Mouse (Mus musculus): ENCODE results near the gene Pdgfb. TPM values are rescaled to one million over a fixed set of nuclear protein-coding genes. Genes with fewer than 3 reads are reported as not detected.

Pdgfb gene
- polyA plus RNA-seq, 1 experiment from 2014 or later = 1.6 TPM

- no peaks in the 10 kb centered on the region for H3K27me3 ChIP-seq (ENCODE audit: control insufficient read depth, insufficient read depth, low read length)
- ATAC-seq (ENCODE audit: insufficient number of reproducible peaks, low FRiP score, low TSS enrichment, low read depth) (no peak), DNase-seq (ENCODE audit: low spot score) (no peak)
- no peaks in the 10 kb centered on the region for H3K36me3 ChIP-seq (ENCODE audit: control insufficient read depth, insufficient read depth, low read length)
- H3K4me2 ChIP-seq (ENCODE audit: low read depth, severe bottlenecking) = no peak overlapping the region
- H3K4me3 ChIP-seq (ENCODE audit: low read depth, low read length) = no peak overlapping the region
- 84% methylated on average over 4 of the region's 4 CpGs for WGBS
- no peak overlapping the region for H3K9ac ChIP-seq (ENCODE audit: low read length)
- H3K27ac ChIP-seq (replicated peaks; ENCODE audit: low read depth, low read length) = no peak overlapping the region
- H3K9me3 ChIP-seq (ENCODE audit: control insufficient read depth, low read length) = no peaks in the 10 kb centered on the region
- H3K4me1 ChIP-seq (ENCODE audit: control insufficient read depth, insufficient read depth, low read length) = no peaks in the 10 kb centered on the region
Measured at GRCm38 (mm10) chr15:80042152-80042551, 27.4 kb upstream of the Pdgfb start.

DNA sequence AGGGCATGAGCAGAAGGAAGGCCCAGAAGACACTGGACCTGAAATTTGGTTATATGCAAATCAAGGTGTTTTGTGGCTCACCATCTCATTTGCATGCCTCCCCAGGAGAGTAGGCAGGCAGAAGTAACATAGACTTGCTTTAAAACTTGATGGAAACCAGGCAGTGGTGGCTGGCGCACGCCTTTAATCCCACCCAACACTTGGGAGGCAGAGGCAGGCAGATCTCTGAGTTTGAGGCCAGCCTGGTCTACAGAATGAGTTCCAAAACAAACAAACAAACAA lies 23.3 kb upstream of the Pdgfb start:
- H3K9ac ChIP-seq (ENCODE audit: low read length) = no peak overlapping the region
- WGBS = 98% methylated on average over 2 of the region's 2 CpGs
- no peaks in the 10 kb centered on the region for H3K9me3 ChIP-seq (ENCODE audit: control insufficient read depth, low read length)
- H3K4me3 ChIP-seq (ENCODE audit: low read depth, low read length) = no peak overlapping the region
- H3K4me2 ChIP-seq (ENCODE audit: low read depth, severe bottlenecking) = no peak overlapping the region
- DNase-seq (ENCODE audit: low spot score) (no peak), ATAC-seq (ENCODE audit: insufficient number of reproducible peaks, low FRiP score, low TSS enrichment, low read depth) (no peak)
- H3K4me1 ChIP-seq (ENCODE audit: control insufficient read depth, insufficient read depth, low read length) = no peaks in the 10 kb centered on the region
- H3K27ac ChIP-seq (replicated peaks; ENCODE audit: low read depth, low read length) = no peak overlapping the region
- H3K27me3 ChIP-seq (ENCODE audit: control insufficient read depth, insufficient read depth, low read length) = no peaks in the 10 kb centered on the region
- no peaks in the 10 kb centered on the region for H3K36me3 ChIP-seq (ENCODE audit: control insufficient read depth, insufficient read depth, low read length)

DNA sequence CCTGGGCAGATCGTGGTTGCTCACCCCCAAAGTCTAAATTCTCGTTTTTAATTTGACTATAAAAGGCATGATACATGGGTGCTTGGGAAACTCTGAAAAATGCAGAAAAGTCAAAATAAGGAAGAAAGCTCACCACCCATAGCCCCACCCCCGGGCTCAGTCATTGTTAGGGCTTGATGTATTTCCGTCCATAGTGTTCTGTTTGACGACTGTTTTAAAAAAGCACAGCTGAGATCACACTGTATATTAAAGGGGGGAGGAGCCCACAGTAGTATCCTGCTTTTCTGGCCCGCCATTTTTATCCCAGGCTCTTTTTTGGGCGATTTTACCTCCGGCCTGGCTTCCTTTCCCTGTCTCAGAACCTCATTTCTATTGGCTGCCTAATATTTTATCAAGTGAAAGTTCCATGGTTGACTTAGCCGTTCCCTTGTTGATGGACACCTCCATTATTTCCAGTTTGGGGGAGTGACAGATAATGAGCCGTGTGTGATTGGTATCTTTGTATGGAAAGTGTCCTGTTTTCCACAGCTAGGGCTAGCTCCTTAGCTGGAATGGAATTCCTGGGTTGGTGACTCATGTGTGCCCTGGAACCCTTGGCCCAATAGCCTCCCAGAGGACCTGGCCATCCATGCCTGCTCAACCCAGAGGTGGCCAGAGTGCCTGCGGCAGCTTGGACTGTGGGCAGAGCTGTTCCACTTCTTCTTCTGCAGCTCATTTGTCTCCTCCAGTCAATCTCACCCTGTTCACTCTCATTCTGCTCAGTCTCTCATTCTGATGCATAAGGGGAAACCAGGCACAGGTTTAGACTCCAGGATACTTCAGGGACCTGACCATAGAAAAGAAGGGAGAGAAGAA lies 22.7 kb upstream of the Pdgfb start:
- WGBS = 85% methylated on average over 11 of the region's 11 CpGs
- no peak for ATAC-seq (ENCODE audit: insufficient number of reproducible peaks, low FRiP score, low TSS enrichment, low read depth)

GRCm38 (mm10) chr15:80035341-80035885 lies 20.6 kb upstream of the Pdgfb start:
- no peak for ATAC-seq (ENCODE audit: insufficient number of reproducible peaks, low FRiP score, low TSS enrichment, low read depth)
- no peak for DNase-seq (ENCODE audit: low spot score)
- no peak overlapping the region for H3K4me2 ChIP-seq (ENCODE audit: low read depth, severe bottlenecking)

More for the DNA sequence above, 22.7 kb upstream of the Pdgfb start:
- Histone ChIP-seq H3K9me3 (ENCODE audit: control insufficient read depth, low read length) (no peaks in the 10 kb centered on the region), H3K4me1 (ENCODE audit: control insufficient read depth, insufficient read depth, low read length) (no peaks in the 10 kb centered on the region), H3K36me3 (ENCODE audit: control insufficient read depth, insufficient read depth, low read length) (no peaks in the 10 kb centered on the region), H3K27ac (replicated peaks; ENCODE audit: low read depth, low read length) (no peak overlapping the region), H3K4me2 (ENCODE audit: low read depth, severe bottlenecking) (no peak overlapping the region), H3K9ac (ENCODE audit: low read length) (no peak overlapping the region), H3K4me3 (ENCODE audit: low read depth, low read length) (no peak overlapping the region), H3K27me3 (ENCODE audit: control insufficient read depth, insufficient read depth, low read length) (no peaks in the 10 kb centered on the region)
- DNase-seq (ENCODE audit: low spot score) = no peak

DNA sequence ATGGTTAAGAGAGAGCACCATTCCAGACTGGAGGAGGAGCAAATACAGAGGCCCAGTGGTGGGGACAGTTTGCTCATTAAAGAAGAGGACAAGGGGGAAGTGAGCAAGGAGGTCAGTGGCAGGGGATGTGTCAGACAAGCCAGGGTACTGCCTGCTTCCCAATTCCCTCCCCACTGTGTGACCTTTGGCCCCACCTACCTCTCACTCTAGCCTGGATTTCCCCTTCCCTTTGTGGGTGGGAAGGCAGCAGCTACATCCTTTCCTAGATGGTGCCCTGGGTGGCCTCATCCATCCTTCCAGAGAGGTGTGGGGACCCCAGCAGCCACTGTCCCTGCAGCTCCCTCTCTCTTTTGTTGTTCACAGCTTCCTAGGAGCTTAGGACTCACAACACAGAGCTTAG lies 20.1 kb upstream of the Pdgfb start:
- no peaks in the 10 kb centered on the region for H3K9me3 ChIP-seq (ENCODE audit: control insufficient read depth, low read length)
- H3K4me3 ChIP-seq (ENCODE audit: low read depth, low read length) = no peak overlapping the region
- H3K4me1 ChIP-seq (ENCODE audit: control insufficient read depth, insufficient read depth, low read length) = no peaks in the 10 kb centered on the region
- H3K27ac ChIP-seq (replicated peaks; ENCODE audit: low read depth, low read length) = no peak overlapping the region
- no peaks in the 10 kb centered on the region for H3K27me3 ChIP-seq (ENCODE audit: control insufficient read depth, insufficient read depth, low read length)
- H3K36me3 ChIP-seq (ENCODE audit: control insufficient read depth, insufficient read depth, low read length) = no peaks in the 10 kb centered on the region
- no peak overlapping the region for H3K9ac ChIP-seq (ENCODE audit: low read length)
- no peak for DNase-seq (ENCODE audit: low spot score)
- H3K4me2 ChIP-seq (ENCODE audit: low read depth, severe bottlenecking) = no peak overlapping the region
- no peak for ATAC-seq (ENCODE audit: insufficient number of reproducible peaks, low FRiP score, low TSS enrichment, low read depth)

More at GRCm38 (mm10) chr15:80035341-80035885, 20.6 kb upstream of the Pdgfb start:
- H3K9ac ChIP-seq (ENCODE audit: low read length) = no peak overlapping the region
- 83% methylated on average over 6 of the region's 6 CpGs for WGBS
- H3K4me3 ChIP-seq (ENCODE audit: low read depth, low read length) = no peak overlapping the region
- H3K36me3 ChIP-seq (ENCODE audit: control insufficient read depth, insufficient read depth, low read length) = no peaks in the 10 kb centered on the region
- H3K27me3 ChIP-seq (ENCODE audit: control insufficient read depth, insufficient read depth, low read length) = no peaks in the 10 kb centered on the region
- H3K9me3 ChIP-seq (ENCODE audit: control insufficient read depth, low read length) = no peaks in the 10 kb centered on the region
- H3K4me1 ChIP-seq (ENCODE audit: control insufficient read depth, insufficient read depth, low read length) = no peaks in the 10 kb centered on the region
- H3K27ac ChIP-seq (replicated peaks; ENCODE audit: low read depth, low read length) = no peak overlapping the region

- no peaks in the 10 kb centered on the region for H3K9me3 ChIP-seq (ENCODE audit: control insufficient read depth, low read length)
- no peaks in the 10 kb centered on the region for H3K27me3 ChIP-seq (ENCODE audit: control insufficient read depth, insufficient read depth, low read length)
- 78% methylated on average over 7 of the region's 7 CpGs for WGBS
- H3K9ac ChIP-seq (ENCODE audit: low read length) = no peak overlapping the region
- H3K27ac ChIP-seq (replicated peaks; ENCODE audit: low read depth, low read length) = no peak overlapping the region
- no peaks in the 10 kb centered on the region for H3K36me3 ChIP-seq (ENCODE audit: control insufficient read depth, insufficient read depth, low read length)
- H3K4me2 ChIP-seq (ENCODE audit: low read depth, severe bottlenecking) = no peak overlapping the region
- ATAC-seq (ENCODE audit: insufficient number of reproducible peaks, low FRiP score, low TSS enrichment, low read depth) (no peak), DNase-seq (ENCODE audit: low spot score) (no peak)
- no peak overlapping the region for H3K4me3 ChIP-seq (ENCODE audit: low read depth, low read length)
- H3K4me1 ChIP-seq (ENCODE audit: control insufficient read depth, insufficient read depth, low read length) = no peaks in the 10 kb centered on the region
Measured at GRCm38 (mm10) chr15:80034366-80034765, 19.6 kb upstream of the Pdgfb start.

- Histone ChIP-seq H3K36me3 (ENCODE audit: control insufficient read depth, insufficient read depth, low read length) (no peaks in the 10 kb centered on the region), H3K9me3 (ENCODE audit: control insufficient read depth, low read length) (no peaks in the 10 kb centered on the region), H3K4me3 (ENCODE audit: low read depth, low read length) (no peak overlapping the region), H3K27ac (replicated peaks; ENCODE audit: low read depth, low read length) (no peak overlapping the region), H3K4me1 (ENCODE audit: control insufficient read depth, insufficient read depth, low read length) (no peaks in the 10 kb centered on the region), H3K4me2 (ENCODE audit: low read depth, severe bottlenecking) (no peak overlapping the region), H3K27me3 (ENCODE audit: control insufficient read depth, insufficient read depth, low read length) (no peaks in the 10 kb centered on the region), H3K9ac (ENCODE audit: low read length) (no peak overlapping the region)
- ATAC-seq (ENCODE audit: insufficient number of reproducible peaks, low FRiP score, low TSS enrichment, low read depth) (no peak), DNase-seq (ENCODE audit: low spot score) (no peak)
- WGBS = 87% methylated on average over 4 of the region's 4 CpGs
Measured at GRCm38 (mm10) chr15:80031133-80031532, 16.4 kb upstream of the Pdgfb start.

DNA sequence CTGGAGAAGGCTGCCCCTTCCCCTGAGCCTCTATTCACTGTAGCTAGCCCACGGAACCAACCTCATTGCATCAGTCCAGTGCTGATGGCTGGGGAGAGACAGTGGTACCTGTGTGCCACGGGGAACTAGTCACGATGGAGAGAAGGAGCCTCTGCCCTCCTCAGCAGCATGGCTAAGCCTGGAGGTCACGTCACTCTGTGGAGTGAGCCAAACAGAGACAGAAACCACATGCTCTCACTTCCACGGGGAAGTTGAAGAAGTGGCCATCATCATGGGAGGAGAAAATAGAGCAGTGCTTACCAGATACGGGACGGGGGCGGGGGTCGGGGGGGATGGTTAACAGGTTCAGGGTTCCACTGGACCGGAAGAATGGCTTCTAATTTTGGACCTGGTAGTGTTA lies 15.6 kb upstream of the Pdgfb start:
- Histone ChIP-seq H3K36me3 (ENCODE audit: control insufficient read depth, insufficient read depth, low read length) (no peaks in the 10 kb centered on the region), H3K4me3 (ENCODE audit: low read depth, low read length) (no peak overlapping the region), H3K27me3 (ENCODE audit: control insufficient read depth, insufficient read depth, low read length) (no peaks in the 10 kb centered on the region), H3K4me1 (ENCODE audit: control insufficient read depth, insufficient read depth, low read length) (no peaks in the 10 kb centered on the region), H3K4me2 (ENCODE audit: low read depth, severe bottlenecking) (no peak overlapping the region), H3K27ac (replicated peaks; ENCODE audit: low read depth, low read length) (no peak overlapping the region), H3K9ac (ENCODE audit: low read length) (no peak overlapping the region), H3K9me3 (ENCODE audit: control insufficient read depth, low read length) (no peaks in the 10 kb centered on the region)
- ATAC-seq (ENCODE audit: insufficient number of reproducible peaks, low FRiP score, low TSS enrichment, low read depth) (no peak), DNase-seq (ENCODE audit: low spot score) (no peak)
- 93% methylated on average over 10 of the region's 10 CpGs for WGBS

DNA sequence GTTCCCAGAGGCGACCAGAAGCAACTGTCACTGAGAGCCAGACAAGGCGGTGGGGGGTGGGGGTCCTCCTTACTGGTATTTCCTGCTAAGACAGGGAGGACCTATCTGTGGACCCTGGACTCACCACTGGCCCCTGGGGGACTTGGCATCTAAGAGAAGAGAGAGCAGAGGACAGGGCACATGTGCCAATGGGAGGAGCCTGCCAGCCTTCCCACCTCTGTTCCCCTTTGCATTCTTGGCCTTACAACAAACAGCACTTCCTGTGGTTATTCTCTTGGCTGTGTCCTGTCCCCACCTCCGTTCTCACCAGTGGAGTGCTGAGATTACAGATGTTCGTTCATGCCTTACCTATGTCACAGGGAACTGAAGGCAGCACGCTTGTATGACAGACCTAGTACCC lies 14.1 kb upstream of the Pdgfb start:
- no peak overlapping the region for H3K4me3 ChIP-seq (ENCODE audit: low read depth, low read length)
- no peak overlapping the region for H3K9ac ChIP-seq (ENCODE audit: low read length)
- H3K4me2 ChIP-seq (ENCODE audit: low read depth, severe bottlenecking) = no peak overlapping the region
- ATAC-seq (ENCODE audit: insufficient number of reproducible peaks, low FRiP score, low TSS enrichment, low read depth) = no peak
- H3K27ac ChIP-seq (replicated peaks; ENCODE audit: low read depth, low read length) = no peak overlapping the region
- H3K4me1 ChIP-seq (ENCODE audit: control insufficient read depth, insufficient read depth, low read length) = peaks cover 7% of the 10 kb centered on the region
- H3K36me3 ChIP-seq (ENCODE audit: control insufficient read depth, insufficient read depth, low read length) = no peaks in the 10 kb centered on the region
- DNase-seq (ENCODE audit: low spot score) = no peak
- no peaks in the 10 kb centered on the region for H3K27me3 ChIP-seq (ENCODE audit: control insufficient read depth, insufficient read depth, low read length)
- WGBS = 70% methylated on average over 5 of the region's 5 CpGs
- H3K9me3 ChIP-seq (ENCODE audit: control insufficient read depth, low read length) = no peaks in the 10 kb centered on the region
